Comparison of ENCODE assay signal across 8 mouse cellular contexts in the genomic region with DNA sequence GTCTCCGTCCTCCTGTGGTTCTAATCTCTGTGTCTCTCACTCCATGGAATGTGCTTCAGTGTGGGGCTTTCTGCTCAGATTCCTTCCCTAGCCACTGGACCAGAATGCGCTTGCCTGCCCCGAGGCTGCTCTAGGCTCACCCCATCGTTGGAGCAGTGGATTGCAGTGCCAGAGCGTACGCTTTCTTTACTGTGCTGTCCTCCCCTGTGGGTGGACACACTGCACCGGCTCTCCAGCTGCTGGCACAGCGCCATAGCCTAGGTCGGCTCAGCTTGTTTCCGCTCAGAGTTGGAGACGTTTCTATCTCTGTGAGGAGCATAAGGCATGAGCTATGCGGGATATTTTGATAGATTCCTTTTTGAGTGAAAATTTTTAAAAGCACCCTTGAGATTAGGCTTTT. TPM values are rescaled to one million over a fixed set of nuclear protein-coding genes. Genes with fewer than 3 reads are reported as not detected.
DNase-seq lines count a peak whose midpoint lies in the region; ATAC-seq and TF ChIP-seq lines count a peak whose summit lies in the region.

No protein-coding gene starts in this region.

- H3K9me3 ChIP-seq in heart, embryonic 10.5 days: no peaks in the 10 kb centered on the region
- no peaks in the 10 kb centered on the region for H3K9me3 ChIP-seq in kidney, embryonic 16.5 days (ENCODE audit: low read length)
- H3K9me3 ChIP-seq in midbrain, embryonic 11.5 days (ENCODE audit: control insufficient read depth, low read length): no peaks in the 10 kb centered on the region

- no peak overlapping the region for H3K27ac ChIP-seq in cerebellum, adult 2 months (ENCODE audit: insufficient read depth, low read length)
- H3K27ac ChIP-seq in heart, embryonic 10.5 days: peak overlapping the region; percentile 59; the same call in 1 of the 2 replicates
- peak overlapping the region; percentile 66 for H3K27ac ChIP-seq in kidney, embryonic 16.5 days (ENCODE audit: low read length)
- H3K27ac ChIP-seq in midbrain, embryonic 11.5 days (ENCODE audit: low read depth, low read length): no peak overlapping the region

- peak overlapping the region; percentile 1 for H3K4me3 ChIP-seq in cerebellum, adult 2 months (replicated peaks; ENCODE audit: insufficient read depth, low read depth, low read length)
- H3K4me3 ChIP-seq in heart, embryonic 10.5 days: 0 out of 2 replicates have a peak overlapping the region, but pooled peaks have one; percentile 9
- H3K4me3 ChIP-seq in kidney, embryonic 16.5 days (ENCODE audit: low read length): no peak overlapping the region
- H3K4me3 ChIP-seq in midbrain, embryonic 11.5 days (ENCODE audit: low read depth, low read length): no peak overlapping the region

- H3K27me3 ChIP-seq in cerebellum, adult 2 months (ENCODE audit: control insufficient read depth, insufficient read depth, low read length): no peaks in the 10 kb centered on the region
- H3K27me3 ChIP-seq in heart, embryonic 10.5 days (ENCODE audit: insufficient read depth, poor library complexity, severe bottlenecking): no peaks in the 10 kb centered on the region
- H3K27me3 ChIP-seq in kidney, embryonic 16.5 days (ENCODE audit: insufficient read depth, low read length): no peaks in the 10 kb centered on the region
- no peaks in the 10 kb centered on the region for H3K27me3 ChIP-seq in midbrain, embryonic 11.5 days (ENCODE audit: control insufficient read depth, insufficient read depth, low read length)

- WGBS in cerebellum, adult 2 months: 15% methylated on average over 12 of the region's 12 CpGs
- WGBS in heart, embryonic 10.5 days: 36% methylated on average over 12 of the region's 12 CpGs
- WGBS in kidney, embryonic 16.5 days: 24% methylated on average over 12 of the region's 12 CpGs
- WGBS in midbrain, embryonic 11.5 days: 76% methylated on average over 12 of the region's 12 CpGs

- no peaks in the 10 kb centered on the region for H3K36me3 ChIP-seq in heart, embryonic 10.5 days
- H3K36me3 ChIP-seq in kidney, embryonic 16.5 days (ENCODE audit: insufficient read depth, low read length): no peaks in the 10 kb centered on the region
- H3K36me3 ChIP-seq in midbrain, embryonic 11.5 days (ENCODE audit: control insufficient read depth, insufficient read depth, low read length): no peaks in the 10 kb centered on the region

- no peak overlapping the region for H3K9ac ChIP-seq in kidney, embryonic 16.5 days (replicated peaks; ENCODE audit: low read length)
- no peak overlapping the region for H3K9ac ChIP-seq in midbrain, embryonic 11.5 days (ENCODE audit: low read length)

- H3K4me2 ChIP-seq in kidney, embryonic 16.5 days (replicated peaks; ENCODE audit: low read depth, low read length): peak overlapping the region; percentile 2; the same call in 1 of the 2 replicates
- H3K4me2 ChIP-seq in midbrain, embryonic 11.5 days: no peak overlapping the region

- peak; percentile 87 for ATAC-seq in kidney, embryonic 16.5 days (ENCODE audit: low FRiP score, low TSS enrichment)
- no peak for ATAC-seq in midbrain, embryonic 11.5 days (ENCODE audit: low FRiP score)

- H3K4me1 ChIP-seq in cerebellum, adult 2 months (ENCODE audit: control insufficient read depth, insufficient read depth, low read length): peaks cover 4% of the 10 kb centered on the region; the same call in 1 of the 2 replicates
- peaks cover 42% of the 10 kb centered on the region for H3K4me1 ChIP-seq in heart, embryonic 10.5 days
- H3K4me1 ChIP-seq in kidney, embryonic 16.5 days (ENCODE audit: insufficient read depth, low read length): peaks cover 69% of the 10 kb centered on the region
- no peaks in the 10 kb centered on the region for H3K4me1 ChIP-seq in midbrain, embryonic 11.5 days (ENCODE audit: control insufficient read depth, insufficient read depth, low read length)

- peak; percentile 68 for DNase-seq in ovary, postnatal 36 days (ENCODE audit: low spot score)
- no peak for DNase-seq in ovary, postnatal 14 days (ENCODE audit: low spot score)
- peak; percentile 71 to 80 for DNase-seq in cerebellum, adult 2 months
- peak; percentile 90 for DNase-seq in heart, embryonic 10.5 days (ENCODE audit: low spot score)
- peak; percentile 70 for DNase-seq in midbrain, embryonic 11.5 days (ENCODE audit: low spot score, missing footprints)
- peak; percentile 63 for DNase-seq in thymus, postnatal 4 days
- no peak for DNase-seq in frontal cortex, postnatal 36 days (ENCODE audit: low spot score in 2 of 2)

- peak; percentile 24; the same call in 1 of the 2 replicates for TF ChIP-seq CTCF in cerebellum, adult 2 months (IDR thresholded peaks at IDR 0.05; ENCODE audit: borderline replicate concordance, insufficient read depth, low read depth, low read length)

- TF ChIP-seq POLR2A in cerebellum, adult 2 months (IDR thresholded peaks at IDR 0.05; ENCODE audit: borderline replicate concordance, insufficient read depth, low read length): no peak

RNA-seq across cellular contexts. Expression of a gene that starts 31.4 kb away (rescaled TPM):
- polyA plus RNA-seq in cerebellum, adult 2 months (2012; rRNA removed): 17.8 and 19.1 TPM in 2 replicates
- 22.6 and 26.5 TPM in 2 replicates for polyA plus RNA-seq in heart, embryonic 10.5 days (2016; fragmentation: Nextera tagmentation; extraction: Ambion mirVana)
- 31.9 and 34.0 TPM in 2 replicates for polyA plus RNA-seq in kidney, embryonic 16.5 days (2015; fragmentation: Nextera tagmentation; extraction: Ambion mirVana)
- polyA plus RNA-seq in midbrain, embryonic 11.5 days (2014; fragmentation: Nextera tagmentation; extraction: Ambion mirVana): 16.7 and 21.7 TPM in 2 replicates

Comparison
In these comparisons a context has a peak if more than half of its experiments do, and no peak if none do; other contexts are left out.
1. DNase-seq: peak in ovary, postnatal 36 days (single experiment), cerebellum, adult 2 months (2 of 2), heart, embryonic 10.5 days (single experiment), midbrain, embryonic 11.5 days (single experiment) and thymus, postnatal 4 days (single experiment); none in ovary, postnatal 14 days (single experiment) and frontal cortex, postnatal 36 days (0 of 2).
2. H3K27ac ChIP-seq: peak in heart, embryonic 10.5 days (single experiment) and kidney, embryonic 16.5 days (single experiment); none in cerebellum, adult 2 months (single experiment) and midbrain, embryonic 11.5 days (single experiment).
3. H3K4me3 ChIP-seq: peak in cerebellum, adult 2 months (single experiment) and heart, embryonic 10.5 days (single experiment); none in kidney, embryonic 16.5 days (single experiment) and midbrain, embryonic 11.5 days (single experiment).